Mouse (Mus musculus): ENCODE results near the gene Tpi1.

- no peak for TF ChIP-seq BHLHE40 (IDR thresholded peaks at IDR 0.05; ENCODE audit: borderline replicate concordance, low read depth, low read length)
- TF ChIP-seq POLR2A (IDR thresholded peaks at IDR 0.05; ENCODE audit: control insufficient read depth in 1 of 2, insufficient read depth in 1 of 2, low read depth in 1 of 2, low read length in 2 of 2, poor library complexity in 1 of 2): no peak
- no peak for TF ChIP-seq E2F4 (IDR thresholded peaks at IDR 0.05; ENCODE audit: borderline replicate concordance, low read depth, low read length)
- TF ChIP-seq CTCF (IDR thresholded peaks at IDR 0.05 in 2 of 3, conservative IDR thresholded peaks at IDR 0.05 in 1 of 3; ENCODE audit: control insufficient read depth in 1 of 3, insufficient read depth in 1 of 3, low read depth in 2 of 3, low read length in 3 of 3, poor library complexity in 1 of 3, severe bottlenecking in 1 of 3): no peak
- no peak for TF ChIP-seq SIN3A (IDR thresholded peaks at IDR 0.05; ENCODE audit: low read length)
Measured at GRCm38 (mm10) chr6:124770013-124770412, 44.1 kb downstream of the Tpi1 start.
